Mouse (Mus musculus) hindbrain, embryonic 12.5 days (tissue): Measurements from ENCODE around the gene Cbarp. TPM values are rescaled to one million over a fixed set of nuclear protein-coding genes. Genes with fewer than 3 reads are reported as not detected.

Experiments used
- ATAC-seq: fragments of 200-750 bp; cut with Nextera tagmentation; 2 replicates; pipeline ENCODE4 v1.8.0; 2017; ENCODE audit warnings: moderate TSS enrichment; ENCODE audit not compliant: low FRiP score
- H3K27ac ChIP-seq: fragments of 300-500 bp; sonication (generic); 2 replicates; pipeline ENCODE4 v1.5.1; 2016; ENCODE audit warnings: mild to moderate bottlenecking
- H3K27me3 ChIP-seq: fragments of 300-500 bp; sonication (generic); 2 replicates; pipeline ENCODE4 v1.6.1; 2016; ENCODE audit warnings: mild to moderate bottlenecking
- H3K36me3 ChIP-seq: fragments of 300-500 bp; sonication (generic); 2 replicates; pipeline ENCODE4 v1.6.1; 2016; ENCODE audit warnings: mild to moderate bottlenecking
- H3K4me1 ChIP-seq: fragments of 300-500 bp; sonication (generic); 2 replicates; pipeline ENCODE4 v1.6.1; 2016
- H3K4me2 ChIP-seq: fragments of 300-500 bp; sonication (generic); replicated peaks from 2 replicates; pipeline ENCODE4 v1.6.1; 2016; ENCODE audit warnings: mild to moderate bottlenecking
- H3K4me3 ChIP-seq: fragments of 300-500 bp; sonication (generic); 2 replicates; pipeline ENCODE4 v1.5.1; 2016; ENCODE audit warnings: mild to moderate bottlenecking
- H3K9ac ChIP-seq: fragments of 300-500 bp; sonication (generic); 2 replicates; pipeline ENCODE4 v1.6.1; 2016; ENCODE audit warnings: mild to moderate bottlenecking, moderate library complexity
- H3K9me3 ChIP-seq: fragments of 300-500 bp; sonication (generic); replicated peaks from 2 replicates; pipeline ENCODE4 v1.6.1; 2016; ENCODE audit warnings: mild to moderate bottlenecking
- WGBS: fragments of 180-500 bp; shearing (Covaris S2); methylation state at CpG from one replicate; pipeline ENCODE4 v1.1.7; 2016; 5-methylcytosine and 5-hydroxymethylcytosine counted together
- polyA plus RNA-seq: library from polyadenylated mRNA; unstranded; fragments of >200 nt; fragmentation: Nextera tagmentation; extraction: Ambion mirVana; gene quantifications from 2 replicates; pipeline ENCODE4 v1.2.1, GENCODE M21; 2016

Cbarp gene
- polyA plus RNA-seq, 1 experiment from 2014 or later: 18.4 TPM

- Histone ChIP-seq H3K36me3 (peaks cover 38% of the 10 kb centered on the region), H3K4me1 (peaks cover 46% of the 10 kb centered on the region), H3K4me3 (peak overlapping the region; percentile 72), H3K4me2 (peak overlapping the region; percentile 96), H3K27ac (peak overlapping the region; percentile 96), H3K9me3 (no peaks in the 10 kb centered on the region), H3K9ac (peak overlapping the region; percentile 96), H3K27me3 (peaks cover 34% of the 10 kb centered on the region)
- ATAC-seq: no peak
- WGBS: 6% methylated on average over 31 of the region's 33 CpGs
Measured at GRCm38 (mm10) chr10:80137626-80138552, 2.7 kb downstream of the Cbarp start.

GRCm38 (mm10) chr10:80136952-80137625 is 3.5 kb downstream of the Cbarp start:
- Histone ChIP-seq H3K4me2 (peak overlapping the region; percentile 96), H3K9ac (peak overlapping the region; percentile 96), H3K27me3 (peaks cover 37% of the 10 kb centered on the region), H3K9me3 (no peaks in the 10 kb centered on the region), H3K4me1 (peaks cover 45% of the 10 kb centered on the region), H3K36me3 (peaks cover 46% of the 10 kb centered on the region), H3K4me3 (peak overlapping the region; percentile 72), H3K27ac (peak overlapping the region; percentile 96)
- no peak for ATAC-seq
- 2% methylated on average over 27 of the region's 29 CpGs for WGBS

- Histone ChIP-seq H3K9me3 (no peaks in the 10 kb centered on the region), H3K4me3 (peak overlapping the region; percentile 72), H3K27me3 (peaks cover 39% of the 10 kb centered on the region), H3K27ac (no peak overlapping the region), H3K4me2 (peak overlapping the region; percentile 96), H3K9ac (peak overlapping the region; percentile 96), H3K36me3 (peaks cover 46% of the 10 kb centered on the region), H3K4me1 (peaks cover 48% of the 10 kb centered on the region)
- no peak for ATAC-seq
- 13% methylated on average over 49 of the region's 49 CpGs for WGBS
Measured at GRCm38 (mm10) chr10:80136179-80136951, 4.3 kb downstream of the Cbarp start.

GRCm38 (mm10) chr10:80135641-80136040 is 5.0 kb downstream of the Cbarp start:
- no peak overlapping the region for H3K4me3 ChIP-seq
- WGBS: 86% methylated on average over 1 of the region's 1 CpGs
- H3K36me3 ChIP-seq: peaks cover 54% of the 10 kb centered on the region
- no peak overlapping the region for H3K27ac ChIP-seq
- no peak overlapping the region for H3K9ac ChIP-seq
- peaks cover 43% of the 10 kb centered on the region for H3K27me3 ChIP-seq
- no peak overlapping the region for H3K4me2 ChIP-seq
- ATAC-seq: no peak
- H3K4me1 ChIP-seq: peaks cover 48% of the 10 kb centered on the region
- H3K9me3 ChIP-seq: no peaks in the 10 kb centered on the region

- ATAC-seq: no peak
- Histone ChIP-seq H3K4me1 (peaks cover 48% of the 10 kb centered on the region), H3K27ac (no peak overlapping the region), H3K36me3 (peaks cover 59% of the 10 kb centered on the region), H3K9ac (no peak overlapping the region), H3K27me3 (peaks cover 43% of the 10 kb centered on the region), H3K4me3 (no peak overlapping the region), H3K4me2 (no peak overlapping the region), H3K9me3 (no peaks in the 10 kb centered on the region)
- WGBS: 90% methylated on average over 10 of the region's 10 CpGs
Measured at GRCm38 (mm10) chr10:80135161-80135560, 5.5 kb downstream of the Cbarp start.

- peaks cover 43% of the 10 kb centered on the region for H3K27me3 ChIP-seq
- no peak overlapping the region for H3K27ac ChIP-seq
- ATAC-seq: no peak
- H3K4me2 ChIP-seq: no peak overlapping the region
- peaks cover 66% of the 10 kb centered on the region for H3K36me3 ChIP-seq
- H3K4me3 ChIP-seq: no peak overlapping the region; the same call in 1 of the 2 replicates
- no peak overlapping the region for H3K9ac ChIP-seq
- WGBS: 89% methylated on average over 9 of the region's 9 CpGs
- peaks cover 46% of the 10 kb centered on the region for H3K4me1 ChIP-seq
- no peaks in the 10 kb centered on the region for H3K9me3 ChIP-seq
Measured at GRCm38 (mm10) chr10:80134421-80134820, 6.2 kb downstream of the Cbarp start.

GRCm38 (mm10) chr10:80133226-80133849 is 7.3 kb downstream of the Cbarp start:
- H3K27ac ChIP-seq: no peak overlapping the region
- H3K4me2 ChIP-seq: no peak overlapping the region
- no peak overlapping the region for H3K9ac ChIP-seq
- H3K4me1 ChIP-seq: peaks cover 39% of the 10 kb centered on the region
- ATAC-seq: no peak
- no peak overlapping the region for H3K4me3 ChIP-seq
- H3K9me3 ChIP-seq: no peaks in the 10 kb centered on the region
- H3K27me3 ChIP-seq: peaks cover 43% of the 10 kb centered on the region
- H3K36me3 ChIP-seq: peaks cover 77% of the 10 kb centered on the region
- WGBS: 80% methylated on average over 8 of the region's 8 CpGs

GRCm38 (mm10) chr10:80131952-80132350 is 8.7 kb downstream of the Cbarp start:
- Histone ChIP-seq H3K4me1 (peaks cover 25% of the 10 kb centered on the region), H3K9ac (peak overlapping the region; percentile 15; the same call in 1 of the 2 replicates), H3K9me3 (no peaks in the 10 kb centered on the region), H3K27me3 (peaks cover 37% of the 10 kb centered on the region), H3K27ac (no peak overlapping the region), H3K4me3 (peak overlapping the region; percentile 16; the same call in 1 of the 2 replicates), H3K4me2 (peak overlapping the region; percentile 38), H3K36me3 (peaks cover 91% of the 10 kb centered on the region)
- 28% methylated on average over 27 of the region's 27 CpGs for WGBS
- no peak for ATAC-seq

- peaks cover 32% of the 10 kb centered on the region for H3K27me3 ChIP-seq
- ATAC-seq: 0 out of 2 replicates have a peak, but pooled peaks have one; percentile 38
- H3K4me2 ChIP-seq: peak overlapping the region; percentile 38
- H3K36me3 ChIP-seq: peaks cover 93% of the 10 kb centered on the region
- H3K9ac ChIP-seq: peak overlapping the region; percentile 15; the same call in 1 of the 2 replicates
- WGBS: 13% methylated on average over 55 of the region's 55 CpGs
- peak overlapping the region; percentile 16 for H3K4me3 ChIP-seq
- H3K9me3 ChIP-seq: no peaks in the 10 kb centered on the region
- H3K4me1 ChIP-seq: peaks cover 20% of the 10 kb centered on the region
- H3K27ac ChIP-seq: no peak overlapping the region
Measured at GRCm38 (mm10) chr10:80131316-80131951, 9.2 kb downstream of the Cbarp start.

GRCm38 (mm10) chr10:80130403-80131031 is 10.1 kb downstream of the Cbarp start:
- H3K36me3 ChIP-seq: peaks cover 93% of the 10 kb centered on the region
- no peak overlapping the region for H3K4me2 ChIP-seq
- H3K27ac ChIP-seq: no peak overlapping the region
- H3K4me3 ChIP-seq: no peak overlapping the region
- H3K27me3 ChIP-seq: peaks cover 23% of the 10 kb centered on the region
- 87% methylated on average over 18 of the region's 18 CpGs for WGBS
- no peaks in the 10 kb centered on the region for H3K9me3 ChIP-seq
- H3K4me1 ChIP-seq: peaks cover 16% of the 10 kb centered on the region
- no peak for ATAC-seq
- H3K9ac ChIP-seq: no peak overlapping the region

GRCm38 (mm10) chr10:80129846-80130245 is 10.8 kb downstream of the Cbarp start:
- 94% methylated on average over 9 of the region's 9 CpGs for WGBS

More at GRCm38 (mm10) chr10:80129846-80130245, 10.8 kb downstream of the Cbarp start:
- Histone ChIP-seq H3K27ac (no peak overlapping the region), H3K4me2 (no peak overlapping the region), H3K36me3 (peaks cover 93% of the 10 kb centered on the region), H3K9me3 (no peaks in the 10 kb centered on the region), H3K4me3 (no peak overlapping the region), H3K27me3 (peaks cover 16% of the 10 kb centered on the region; the same call in 1 of the 2 replicates), H3K4me1 (peaks cover 16% of the 10 kb centered on the region), H3K9ac (0 out of 2 replicates have a peak overlapping the region, but pooled peaks have one; percentile 8)
- ATAC-seq: no peak
